Mouse (Mus musculus) neural tube, embryonic 13.5 days (tissue): ENCODE results near the gene Cldnd1. TPM values are rescaled to one million over a fixed set of nuclear protein-coding genes. Genes with fewer than 3 reads are reported as not detected.

Source experiments
- ATAC-seq: fragments of 200-750 bp; cut with Nextera tagmentation; 2 replicates; pipeline ENCODE4 v1.8.0; 2017; ENCODE audit warnings: low read depth, mild to moderate bottlenecking, moderate TSS enrichment, moderate library complexity
- H3K27ac ChIP-seq: fragments of 300-500 bp; sonication (generic); replicated peaks from 2 replicates; pipeline ENCODE4 v1.5.1; 2015; ENCODE audit warnings: moderate library complexity, mild to moderate bottlenecking, inconsistent platforms
- H3K27me3 ChIP-seq: fragments of 300-500 bp; sonication (generic); 2 replicates; pipeline ENCODE4 v1.6.1; 2015; ENCODE audit warnings: mild to moderate bottlenecking, inconsistent platforms
- H3K36me3 ChIP-seq: fragments of 300-500 bp; sonication (generic); 2 replicates; pipeline ENCODE4 v1.6.1; 2015; ENCODE audit warnings: mild to moderate bottlenecking, inconsistent platforms
- H3K4me1 ChIP-seq: fragments of 300-500 bp; sonication (generic); replicated peaks from 2 replicates; pipeline ENCODE4 v1.6.1; 2015; ENCODE audit warnings: inconsistent platforms
- H3K4me2 ChIP-seq: fragments of 300-500 bp; sonication (generic); 2 replicates; pipeline ENCODE4 v1.6.1; 2015; ENCODE audit warnings: inconsistent platforms, mild to moderate bottlenecking, moderate library complexity
- H3K4me3 ChIP-seq: fragments of 300-500 bp; sonication (generic); 2 replicates; pipeline ENCODE4 v1.5.1; 2015; ENCODE audit warnings: mild to moderate bottlenecking, inconsistent platforms
- H3K9ac ChIP-seq: fragments of 300-500 bp; sonication (generic); 2 replicates; pipeline ENCODE4 v1.6.1; 2015; ENCODE audit warnings: moderate library complexity, mild to moderate bottlenecking, inconsistent platforms
- H3K9me3 ChIP-seq: fragments of 300-500 bp; sonication (generic); 2 replicates; pipeline ENCODE4 v1.6.1; 2016; ENCODE audit warnings: inconsistent platforms
- WGBS: fragments of 180-500 bp; shearing (Covaris S2); methylation state at CpG from one replicate; pipeline ENCODE4 v1.1.7; 2015; 5-methylcytosine and 5-hydroxymethylcytosine counted together
- polyA plus RNA-seq: library from polyadenylated mRNA; unstranded; fragments of >200 nt; fragmentation: Nextera tagmentation; extraction: Ambion mirVana; gene quantifications from 2 replicates; pipeline ENCODE4 v1.2.1, GENCODE M21; 2015

Gene Cldnd1
- polyA plus RNA-seq, 1 experiment from 2014 or later, result 141 TPM

GRCm38 (mm10) chr16:58697261-58697660, 30.4 kb upstream of the Cldnd1 start:
- Histone ChIP-seq H3K4me3 (no peak overlapping the region), H3K4me2 (no peak overlapping the region), H3K27ac (no peak overlapping the region), H3K27me3 (no peaks in the 10 kb centered on the region), H3K4me1 (no peaks in the 10 kb centered on the region), H3K9ac (no peak overlapping the region), H3K36me3 (no peaks in the 10 kb centered on the region), H3K9me3 (no peaks in the 10 kb centered on the region)
- ATAC-seq, result no peak
- 94% methylated on average over 1 of the region's 1 CpGs for WGBS

GRCm38 (mm10) chr16:58700174-58700573, 27.5 kb upstream of the Cldnd1 start:
- H3K4me2 ChIP-seq, result no peak overlapping the region
- H3K36me3 ChIP-seq, result no peaks in the 10 kb centered on the region
- H3K4me3 ChIP-seq, result no peak overlapping the region
- 67% methylated on average over 6 of the region's 6 CpGs for WGBS
- no peaks in the 10 kb centered on the region for H3K9me3 ChIP-seq
- H3K27ac ChIP-seq, result no peak overlapping the region
- peaks cover 3% of the 10 kb centered on the region; the same call in 1 of the 2 replicates for H3K4me1 ChIP-seq
- ATAC-seq, result no peak
- no peak overlapping the region for H3K9ac ChIP-seq
- H3K27me3 ChIP-seq, result no peaks in the 10 kb centered on the region

GRCm38 (mm10) chr16:58700816-58701424, 26.8 kb upstream of the Cldnd1 start:
- no peak for ATAC-seq
- H3K27ac ChIP-seq, result no peak overlapping the region
- 84% methylated on average over 12 of the region's 12 CpGs for WGBS
- no peaks in the 10 kb centered on the region for H3K27me3 ChIP-seq
- H3K9me3 ChIP-seq, result no peaks in the 10 kb centered on the region
- H3K4me1 ChIP-seq, result peaks cover 8% of the 10 kb centered on the region; the same call in 1 of the 2 replicates
- H3K4me2 ChIP-seq, result no peak overlapping the region
- no peak overlapping the region for H3K9ac ChIP-seq
- no peak overlapping the region for H3K4me3 ChIP-seq
- no peaks in the 10 kb centered on the region for H3K36me3 ChIP-seq

- Histone ChIP-seq H3K36me3 (no peaks in the 10 kb centered on the region), H3K27ac (no peak overlapping the region), H3K4me2 (no peak overlapping the region), H3K9me3 (no peaks in the 10 kb centered on the region), H3K4me3 (no peak overlapping the region), H3K4me1 (peaks cover 8% of the 10 kb centered on the region; the same call in 1 of the 2 replicates), H3K9ac (no peak overlapping the region), H3K27me3 (no peaks in the 10 kb centered on the region)
- no peak for ATAC-seq
- 72% methylated on average over 6 of the region's 6 CpGs for WGBS
Observed at GRCm38 (mm10) chr16:58701779-58702178, 25.9 kb upstream of the Cldnd1 start.

GRCm38 (mm10) chr16:58702329-58702932, 25.3 kb upstream of the Cldnd1 start:
- Histone ChIP-seq H3K9me3 (no peaks in the 10 kb centered on the region), H3K27me3 (no peaks in the 10 kb centered on the region), H3K27ac (no peak overlapping the region), H3K4me3 (no peak overlapping the region), H3K4me1 (peaks cover 8% of the 10 kb centered on the region; the same call in 1 of the 2 replicates), H3K36me3 (no peaks in the 10 kb centered on the region), H3K9ac (no peak overlapping the region), H3K4me2 (no peak overlapping the region)
- ATAC-seq, result no peak
- WGBS, result 84% methylated on average over 10 of the region's 10 CpGs

- Histone ChIP-seq H3K36me3 (no peaks in the 10 kb centered on the region), H3K4me2 (no peak overlapping the region), H3K4me3 (no peak overlapping the region), H3K27me3 (no peaks in the 10 kb centered on the region), H3K4me1 (peaks cover 8% of the 10 kb centered on the region; the same call in 1 of the 2 replicates), H3K9me3 (no peaks in the 10 kb centered on the region), H3K27ac (no peak overlapping the region), H3K9ac (no peak overlapping the region)
- no peak for ATAC-seq
- 45% methylated on average over 10 of the region's 10 CpGs for WGBS
Observed at GRCm38 (mm10) chr16:58703382-58704124, 24.2 kb upstream of the Cldnd1 start.

GRCm38 (mm10) chr16:58704999-58705398, 22.7 kb upstream of the Cldnd1 start:
- no peaks in the 10 kb centered on the region for H3K27me3 ChIP-seq
- H3K9ac ChIP-seq, result no peak overlapping the region
- H3K36me3 ChIP-seq, result no peaks in the 10 kb centered on the region
- H3K4me1 ChIP-seq, result peaks cover 8% of the 10 kb centered on the region; the same call in 1 of the 2 replicates
- no peak overlapping the region for H3K4me2 ChIP-seq
- ATAC-seq, result peak; percentile 77
- H3K9me3 ChIP-seq, result no peaks in the 10 kb centered on the region
- no peak overlapping the region for H3K4me3 ChIP-seq
- no peak overlapping the region for H3K27ac ChIP-seq

GRCm38 (mm10) chr16:58707276-58707905, 20.3 kb upstream of the Cldnd1 start:
- no peak for ATAC-seq
- Histone ChIP-seq H3K27ac (no peak overlapping the region), H3K4me3 (no peak overlapping the region), H3K4me2 (no peak overlapping the region), H3K9me3 (no peaks in the 10 kb centered on the region), H3K9ac (no peak overlapping the region), H3K27me3 (no peaks in the 10 kb centered on the region), H3K36me3 (no peaks in the 10 kb centered on the region), H3K4me1 (peaks cover 8% of the 10 kb centered on the region; the same call in 1 of the 2 replicates)
- 95% methylated on average over 4 of the region's 4 CpGs for WGBS

GRCm38 (mm10) chr16:58708601-58709475, 18.9 kb upstream of the Cldnd1 start:
- Histone ChIP-seq H3K27me3 (no peaks in the 10 kb centered on the region), H3K4me2 (no peak overlapping the region), H3K4me1 (0 out of 2 replicates have a peak, but pooled peaks cover 5% of the 10 kb centered on the region), H3K9me3 (no peaks in the 10 kb centered on the region), H3K4me3 (no peak overlapping the region), H3K36me3 (no peaks in the 10 kb centered on the region), H3K9ac (no peak overlapping the region), H3K27ac (no peak overlapping the region)
- WGBS, result 80% methylated on average over 3 of the region's 3 CpGs
- no peak for ATAC-seq

GRCm38 (mm10) chr16:58709536-58709935, 18.2 kb upstream of the Cldnd1 start:
- no peak for ATAC-seq
- H3K27ac ChIP-seq, result no peak overlapping the region
- WGBS, result 75% methylated on average over 4 of the region's 4 CpGs

GRCm38 (mm10) chr16:58712221-58712620, 15.5 kb upstream of the Cldnd1 start:
- Histone ChIP-seq H3K9me3 (no peaks in the 10 kb centered on the region), H3K4me2 (no peak overlapping the region), H3K27me3 (no peaks in the 10 kb centered on the region), H3K4me3 (no peak overlapping the region), H3K4me1 (no peaks in the 10 kb centered on the region), H3K9ac (no peak overlapping the region), H3K36me3 (no peaks in the 10 kb centered on the region), H3K27ac (no peak overlapping the region)
- WGBS, result 79% methylated on average over 8 of the region's 8 CpGs
- no peak for ATAC-seq

More at GRCm38 (mm10) chr16:58709536-58709935, 18.2 kb upstream of the Cldnd1 start:
- H3K9me3 ChIP-seq, result no peaks in the 10 kb centered on the region
- H3K36me3 ChIP-seq, result no peaks in the 10 kb centered on the region
- no peak overlapping the region for H3K9ac ChIP-seq
- no peaks in the 10 kb centered on the region for H3K27me3 ChIP-seq
- 0 out of 2 replicates have a peak, but pooled peaks cover 5% of the 10 kb centered on the region for H3K4me1 ChIP-seq
- H3K4me3 ChIP-seq, result no peak overlapping the region
- H3K4me2 ChIP-seq, result no peak overlapping the region
